Mouse (Mus musculus): ENCODE data around the gene Thap4.
"Not testable (repeated sequence)": the region's sequence is repeated elsewhere in the genome, so short reads cannot be mapped to it uniquely, and the experiment has no call there.

The Thap4 gene

GRCm38 (mm10) chr1:93691786-93692357 lies 62.8 kb downstream of the Thap4 start:
- no peak for DNase-seq (ENCODE audit: low read depth, low spot score)

GRCm38 (mm10) chr1:93691106-93691505 lies 63.6 kb downstream of the Thap4 start:
- no peak for DNase-seq (ENCODE audit: low read depth, low spot score)

- no peak for DNase-seq (ENCODE audit: low read depth, low spot score)
These were observed 64.7 kb downstream of the Thap4 start for GRCm38 (mm10) chr1:93689901-93690496.

GRCm38 (mm10) chr1:93688154-93688553 lies 66.5 kb downstream of the Thap4 start:
- DNase-seq (ENCODE audit: low read depth, low spot score): no peak

GRCm38 (mm10) chr1:93686961-93687320 lies 67.7 kb downstream of the Thap4 start:
- DNase-seq (ENCODE audit: low read depth, low spot score): no peak

GRCm38 (mm10) chr1:93686245-93686960 lies 68.3 kb downstream of the Thap4 start:
- DNase-seq (ENCODE audit: low read depth, low spot score): no peak

- DNase-seq (ENCODE audit: low read depth, low spot score): peak; percentile 36
These were observed 69.0 kb downstream of the Thap4 start, which contains the start of gene Bok for GRCm38 (mm10) chr1:93685401-93686244. Bok (plus strand) TSS chr1:93685660.

GRCm38 (mm10) chr1:93679889-93680568 lies 74.6 kb downstream of the Thap4 start:
- no peak for DNase-seq (ENCODE audit: low read depth, low spot score)

GRCm38 (mm10) chr1:93678386-93678785 lies 76.3 kb downstream of the Thap4 start:
- DNase-seq (ENCODE audit: low read depth, low spot score): no peak

GRCm38 (mm10) chr1:93672682-93673081 lies 82.0 kb downstream of the Thap4 start:
- DNase-seq (ENCODE audit: low read depth, low spot score): no peak

GRCm38 (mm10) chr1:93669941-93670340 lies 84.7 kb downstream of the Thap4 start:
- DNase-seq (ENCODE audit: low read depth, low spot score): no peak

- no peak for DNase-seq (ENCODE audit: low read depth, low spot score)
These were observed 85.7 kb downstream of the Thap4 start for GRCm38 (mm10) chr1:93668791-93669548.

- DNase-seq (ENCODE audit: low read depth, low spot score): no peak
These were observed 86.8 kb downstream of the Thap4 start for GRCm38 (mm10) chr1:93667760-93668400.

- not testable (repeated sequence) for DNase-seq (ENCODE audit: low read depth, low spot score)
These were observed 96.1 kb downstream of the Thap4 start, which contains the start of gene Stk25 for GRCm38 (mm10) chr1:93658559-93658958. Stk25 (minus strand) TSS chr1:93658659.

GRCm38 (mm10) chr1:93657025-93657360 lies 97.7 kb downstream of the Thap4 start:
- DNase-seq (ENCODE audit: low read depth, low spot score): no peak

GRCm38 (mm10) chr1:93656325-93657024 lies 98.2 kb downstream of the Thap4 start:
- DNase-seq (ENCODE audit: low read depth, low spot score): no peak

GRCm38 (mm10) chr1:93654798-93655197 lies 99.9 kb downstream of the Thap4 start:
- no peak for DNase-seq (ENCODE audit: low read depth, low spot score)

- no peak for DNase-seq (ENCODE audit: low read depth, low spot score)
These were observed 100.4 kb downstream of the Thap4 start for GRCm38 (mm10) chr1:93654275-93654674.
